Mouse (Mus musculus) heart, adult 11 months (tissue): ENCODE data around the gene Gpt2.
A peak's percentile ranks its signal among the peaks of the same experiment; 100 is the strongest.

ENCODE experiments used
- DNase-seq: peaks from one replicate; pipeline ENCODE4 v3.0.0; 2022

Gene Gpt2

DNA sequence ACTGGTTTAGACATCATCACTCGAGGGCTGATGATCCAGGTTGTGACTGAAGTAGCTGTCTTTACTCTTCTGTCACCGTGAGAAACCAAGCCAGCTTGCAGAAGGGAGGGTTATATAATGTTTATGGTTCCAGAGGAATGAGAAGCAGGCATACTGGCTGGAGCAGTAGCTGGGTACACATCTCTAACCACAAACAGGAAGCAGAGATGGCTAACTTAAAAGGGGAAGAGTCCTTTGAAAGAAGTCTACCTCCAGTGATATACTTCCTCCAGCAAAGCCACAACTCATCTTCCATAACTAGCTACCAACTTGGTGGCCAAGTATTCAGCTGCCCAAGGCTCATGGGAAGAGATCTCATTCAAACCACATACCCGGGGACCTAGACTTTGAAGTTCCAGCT, 39.1 kb downstream of the Gpt2 start:
- no peak for DNase-seq

DNA sequence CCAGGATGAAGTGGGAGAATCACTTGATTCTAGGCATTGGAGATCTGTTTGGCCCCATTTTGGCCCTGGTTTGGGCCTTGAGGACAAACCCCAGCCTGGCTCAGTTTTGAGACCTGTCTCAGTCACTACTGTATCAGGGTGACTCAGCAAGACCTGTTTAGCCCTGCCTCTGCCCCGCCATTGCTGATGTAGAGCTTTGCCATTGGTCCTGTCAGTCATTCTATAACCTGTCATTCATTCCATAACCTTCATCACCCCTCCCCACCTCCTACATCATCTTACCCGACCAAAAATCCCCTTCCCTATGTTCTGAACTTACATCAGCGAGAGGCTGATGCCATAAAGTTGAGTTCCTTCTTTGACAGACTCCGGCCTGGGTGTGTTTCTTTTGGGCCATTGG, 40.5 kb downstream of the Gpt2 start:
- peak; percentile 40 for DNase-seq

DNA sequence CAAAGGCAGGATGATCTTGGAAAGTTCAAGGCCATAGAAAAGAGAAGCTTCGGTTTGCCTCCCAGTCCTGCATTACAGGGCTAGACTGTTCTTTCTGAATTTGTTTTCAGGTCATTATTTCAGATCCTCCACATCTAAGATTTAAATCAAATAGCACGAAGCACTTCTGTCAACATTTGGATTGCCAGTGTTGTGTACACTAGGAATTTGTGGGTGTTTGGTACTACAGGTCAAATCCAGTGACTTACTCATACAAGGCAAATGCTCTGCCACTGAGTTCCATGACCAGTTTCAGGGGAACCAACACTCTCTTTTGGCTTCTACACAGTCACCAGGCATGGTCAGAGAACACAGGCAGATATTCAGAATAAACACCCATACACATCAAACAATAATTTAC, 41.1 kb downstream of the Gpt2 start:
- DNase-seq, result no peak

DNA sequence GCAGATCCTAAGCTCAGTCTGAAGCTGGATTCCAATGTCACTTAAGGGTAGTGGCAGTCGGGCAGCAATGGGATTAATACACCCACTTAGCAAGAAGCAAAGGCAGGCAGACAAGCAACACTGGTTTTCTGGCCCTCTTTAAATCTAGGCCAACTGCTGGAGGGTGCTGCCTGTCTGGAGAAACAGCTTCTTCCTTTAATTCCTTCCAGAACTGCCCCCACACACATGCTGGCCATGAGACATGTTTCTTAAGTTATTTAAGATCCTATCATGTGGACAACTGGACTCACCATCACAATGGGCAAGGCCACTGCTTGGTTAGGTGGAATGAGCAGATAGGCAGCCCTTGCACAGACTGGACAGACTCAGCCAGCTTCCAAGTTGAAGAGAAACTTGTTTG, 41.8 kb downstream of the Gpt2 start:
- peak; percentile 83 for DNase-seq

DNA sequence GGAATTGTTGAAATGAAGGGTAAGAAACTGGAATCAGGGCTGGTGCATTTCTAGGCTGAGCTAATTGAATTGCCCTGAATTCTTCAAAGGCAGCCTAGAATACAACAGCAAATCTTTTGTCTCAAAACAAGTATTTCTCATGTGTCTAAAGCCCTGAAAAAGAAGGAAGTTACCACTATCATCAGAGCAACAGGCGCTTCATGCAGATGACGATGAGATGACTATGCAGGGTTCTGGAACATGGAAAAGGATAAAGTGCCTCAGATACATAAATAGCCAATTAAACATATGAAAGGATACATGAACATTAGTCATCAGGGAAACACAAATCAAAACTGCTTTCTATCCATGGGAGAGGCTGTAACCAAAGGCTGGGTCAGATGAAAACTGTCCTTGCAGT, 44.0 kb downstream of the Gpt2 start:
- peak; percentile 13 for DNase-seq

DNA sequence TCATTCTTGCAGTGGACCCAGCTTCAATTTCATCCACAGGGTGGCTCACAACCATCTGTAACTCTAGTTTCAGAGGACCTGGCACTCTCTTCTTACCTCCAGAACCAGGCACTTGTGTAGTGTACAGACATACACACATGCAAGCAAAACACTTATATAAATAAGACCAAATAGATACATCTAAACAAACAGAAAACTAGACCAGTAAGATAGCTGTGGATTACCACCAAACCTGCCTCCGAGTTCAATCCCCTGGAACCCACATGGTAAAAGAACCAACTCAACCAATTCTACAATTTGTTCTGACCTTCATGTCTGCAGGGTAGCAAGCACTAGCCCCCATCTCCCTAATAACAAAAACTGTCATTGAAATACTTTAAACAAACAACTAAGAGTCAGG, 59.6 kb downstream of the Gpt2 start:
- peak; percentile 74 for DNase-seq

DNA sequence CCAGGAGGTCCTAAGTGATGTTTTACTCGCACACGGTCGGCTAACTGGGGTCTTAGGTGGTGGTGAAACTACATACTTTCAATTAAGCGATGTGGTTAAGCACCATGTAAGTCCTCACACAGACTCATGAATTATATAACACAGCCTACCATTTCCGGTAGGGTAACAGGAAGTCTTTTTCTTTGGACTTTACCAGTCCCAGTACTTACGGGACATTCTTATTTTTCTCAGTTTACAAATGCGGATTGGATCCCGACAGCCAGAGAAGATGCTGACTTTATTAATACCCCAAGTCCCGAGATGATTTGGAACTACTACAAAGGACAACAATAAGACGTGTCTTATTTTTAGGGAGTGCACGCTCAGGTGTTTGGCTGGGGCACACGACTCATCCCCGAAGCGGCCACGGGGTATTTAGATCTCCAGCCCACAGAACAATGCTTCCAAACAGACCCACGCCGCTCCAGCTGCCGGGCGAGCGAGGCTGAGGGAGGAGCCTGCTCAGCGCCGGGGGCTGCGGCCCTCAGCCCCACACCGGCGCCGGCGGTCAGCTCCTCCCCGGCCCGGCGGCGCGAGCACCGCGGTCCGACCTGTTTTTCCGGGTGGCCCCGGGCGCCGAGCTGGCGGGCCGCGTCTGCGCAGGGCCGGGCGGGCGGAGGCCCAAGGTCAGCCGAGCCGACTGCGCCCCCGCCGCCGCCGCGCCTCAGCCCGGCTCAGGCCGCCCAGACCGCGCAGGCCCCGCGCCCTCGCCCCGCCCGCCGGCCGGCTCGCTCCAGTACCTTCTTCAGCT, 62.2 kb downstream of the Gpt2 start:
- DNase-seq, result peak; percentile 91

DNA sequence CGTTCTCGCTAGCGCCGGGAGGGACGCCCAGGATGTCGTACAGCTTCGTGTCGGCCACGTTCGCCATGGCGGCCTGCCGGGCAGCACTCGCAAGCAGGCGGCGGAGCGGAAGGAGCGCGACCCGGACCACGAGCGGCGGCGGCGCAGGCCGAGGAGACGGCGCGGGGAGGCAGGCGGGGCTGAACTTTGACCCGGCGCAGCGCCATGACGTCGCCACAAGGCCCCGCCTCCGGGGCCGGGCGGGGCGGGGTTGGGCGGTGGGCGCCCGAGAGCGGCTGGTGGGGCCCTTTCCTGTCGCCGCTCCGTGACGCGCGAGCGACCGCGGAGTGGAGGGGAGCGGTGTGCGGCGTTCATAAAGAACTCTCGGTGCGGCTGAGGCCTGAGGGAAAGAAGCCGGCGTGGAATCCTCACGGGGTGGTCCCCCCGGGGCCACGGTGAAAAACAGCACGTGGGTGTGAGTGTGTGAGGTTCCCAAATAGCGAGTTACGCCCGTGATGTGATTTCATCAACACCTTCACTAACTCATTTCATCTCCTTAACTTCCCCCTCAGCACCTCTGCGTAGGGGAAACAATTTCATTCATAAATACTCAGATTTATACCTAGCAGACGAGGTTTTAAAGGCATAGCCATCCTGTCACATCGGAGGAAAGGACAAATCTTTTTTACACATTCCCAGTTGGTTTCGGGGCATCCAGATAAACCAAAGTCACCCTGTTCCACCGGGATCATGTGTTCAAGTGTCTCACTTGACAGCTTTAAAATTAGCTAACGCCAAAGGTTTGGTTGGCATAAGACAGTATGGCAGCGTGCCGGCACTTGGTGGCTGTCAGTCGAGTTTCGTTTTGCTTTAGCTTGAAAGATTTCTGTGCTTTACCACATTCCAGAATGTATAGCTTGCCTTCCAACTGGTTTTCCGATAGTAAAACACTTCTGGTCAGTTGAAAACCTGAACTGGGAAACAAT, 63.1 kb downstream of the Gpt2 start, which contains the start of gene Dnaja2:
Gene Dnaja2, minus strand, starts transcription at position 164 of the 965 bp plus-strand sequence.
- peak; percentile 99 for DNase-seq

DNA sequence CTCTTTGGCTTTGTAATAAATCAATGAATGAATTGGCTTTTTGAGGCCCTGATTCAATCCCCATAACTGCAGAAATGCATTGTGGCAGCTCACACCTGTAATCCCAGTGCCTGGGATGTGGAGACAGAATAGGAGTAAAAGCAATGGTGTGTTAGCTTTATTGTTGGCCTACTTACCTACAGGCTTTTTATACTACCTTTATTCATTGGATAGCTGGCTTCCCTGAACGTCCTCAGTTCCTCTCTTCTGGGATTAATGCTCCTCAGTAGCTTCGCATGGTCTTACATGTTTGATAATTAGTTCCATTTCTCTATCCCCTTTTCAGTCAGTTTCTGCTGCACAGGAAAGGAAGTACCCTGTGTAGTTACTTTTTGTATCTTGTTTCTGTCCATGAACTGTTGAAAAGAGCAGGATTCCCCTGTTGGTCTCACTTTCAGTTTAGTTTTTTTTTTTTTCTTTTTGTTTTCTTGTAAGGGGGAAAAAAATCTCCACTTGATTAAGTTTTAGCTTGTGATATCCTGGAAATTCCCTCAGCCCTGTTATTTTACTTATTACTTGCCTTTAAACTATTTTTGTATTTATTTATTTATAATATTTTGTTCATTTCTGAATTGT, 64.7 kb downstream of the Gpt2 start:
- DNase-seq, result peak; percentile 67

DNA sequence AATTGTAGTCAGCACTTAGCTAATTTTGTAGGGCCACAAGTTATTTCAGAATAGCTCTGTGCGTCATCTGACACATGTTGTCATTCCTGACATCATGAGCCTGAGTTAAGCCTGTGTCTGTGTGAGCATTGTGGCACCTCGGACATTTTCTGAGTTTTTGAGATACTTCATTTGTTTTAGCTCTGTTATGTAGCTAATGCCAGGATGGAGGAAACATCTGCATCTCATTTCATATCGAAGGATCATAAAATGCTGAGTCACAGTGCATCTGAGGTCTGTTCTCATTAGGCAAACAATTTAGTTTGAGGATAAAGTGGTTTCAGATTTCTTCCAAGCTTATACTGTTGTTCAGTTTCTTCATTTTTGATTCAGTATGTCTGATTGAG, 65.2 kb downstream of the Gpt2 start:
- DNase-seq, result peak; percentile 84

DNA sequence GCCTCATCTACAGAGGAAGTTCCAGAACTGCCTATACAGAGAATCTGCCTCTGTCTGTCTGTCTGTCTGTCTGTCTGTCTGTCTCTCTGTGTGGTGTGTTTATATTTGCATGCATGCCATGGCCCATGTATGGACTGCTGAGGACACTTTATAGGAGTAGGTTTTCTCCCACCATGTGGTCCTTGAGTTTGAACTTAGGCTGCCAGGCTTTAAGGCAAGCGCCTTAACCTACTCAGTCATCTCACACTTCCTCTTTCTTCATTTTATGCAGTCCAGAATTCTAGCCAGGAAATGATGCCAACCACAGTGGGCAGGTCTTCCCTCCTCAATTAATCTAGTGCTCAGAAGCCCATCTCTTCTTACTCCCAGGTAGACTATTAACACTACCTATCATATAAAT, 66.8 kb downstream of the Gpt2 start:
- DNase-seq, result peak; percentile 70

DNA sequence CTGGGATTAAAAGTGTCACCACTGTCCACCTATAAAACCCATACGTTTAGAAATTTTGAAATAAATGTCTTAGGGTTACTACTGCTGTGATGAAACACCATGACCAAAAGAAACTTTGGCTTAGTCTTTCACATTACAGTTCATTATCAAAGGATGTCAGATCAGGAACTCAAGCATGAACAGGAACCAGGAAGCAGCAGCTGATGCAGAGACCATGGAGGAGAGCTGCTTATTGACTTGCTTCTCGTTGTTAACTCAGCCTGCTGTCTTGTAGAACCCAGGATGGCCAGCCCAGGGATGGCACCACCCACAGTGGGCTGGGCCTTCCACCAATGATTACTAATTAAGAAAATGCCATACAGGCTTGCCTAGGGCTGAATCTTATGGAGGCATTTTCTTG, 67.6 kb downstream of the Gpt2 start:
- peak; percentile 68 for DNase-seq

DNA sequence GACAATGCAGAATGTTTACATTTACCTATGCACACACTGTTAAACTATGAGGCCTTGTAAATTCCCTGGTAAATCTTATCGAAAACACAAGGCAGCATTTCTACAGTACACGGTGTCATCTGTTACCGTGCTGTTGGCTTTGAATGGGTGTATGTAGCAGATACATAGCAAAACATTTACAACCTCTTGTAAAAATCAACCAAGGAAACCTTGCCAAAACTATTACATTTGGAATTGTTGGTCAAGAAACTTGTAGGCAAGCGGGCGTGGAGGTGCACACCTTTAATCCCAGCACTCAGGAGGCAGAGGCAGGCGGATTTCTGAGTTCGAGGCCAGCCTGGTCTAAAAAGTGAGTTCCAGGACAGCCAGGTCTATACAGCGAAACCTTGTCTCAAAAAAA, 71.0 kb downstream of the Gpt2 start:
- DNase-seq, result no peak

DNA sequence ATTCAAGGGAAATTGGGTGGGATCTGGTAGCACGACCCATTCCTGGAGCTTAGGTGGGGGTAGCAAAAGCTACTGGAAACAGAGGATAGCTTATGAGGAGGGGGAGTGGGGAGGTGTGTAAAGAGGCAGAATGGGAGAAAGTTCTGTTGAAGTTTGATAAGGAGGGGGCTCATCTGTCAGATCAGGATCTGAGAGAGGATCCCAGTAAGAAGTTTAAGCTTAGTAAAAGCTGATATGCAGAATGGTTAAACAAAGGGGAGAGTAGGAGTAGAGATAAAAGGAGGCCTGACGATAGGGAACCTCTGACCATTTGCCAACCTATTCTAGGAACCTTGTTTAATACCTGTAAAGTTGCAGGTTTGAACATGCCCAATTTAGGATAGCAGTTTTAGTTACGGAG, 72.8 kb downstream of the Gpt2 start:
- DNase-seq, result no peak

DNA sequence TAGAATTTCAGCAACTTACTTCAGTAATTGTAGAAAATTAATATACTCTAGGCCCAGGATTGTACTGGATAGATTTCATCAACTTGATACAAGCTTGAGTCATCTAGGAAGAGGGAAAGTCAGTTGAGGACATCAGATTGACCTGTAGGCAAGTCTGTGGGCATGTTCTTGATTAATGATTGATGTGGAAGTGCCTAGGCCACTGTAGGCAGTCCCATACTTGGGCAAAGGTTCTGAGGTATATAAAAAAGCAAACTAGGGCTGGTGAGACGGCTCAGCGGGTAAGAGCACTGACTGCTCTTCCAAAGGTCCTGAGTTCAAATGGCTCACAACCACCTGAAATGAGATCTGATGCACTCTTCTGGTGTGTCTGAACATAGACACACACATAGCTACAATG, 75.4 kb downstream of the Gpt2 start:
- DNase-seq, result no peak

DNA sequence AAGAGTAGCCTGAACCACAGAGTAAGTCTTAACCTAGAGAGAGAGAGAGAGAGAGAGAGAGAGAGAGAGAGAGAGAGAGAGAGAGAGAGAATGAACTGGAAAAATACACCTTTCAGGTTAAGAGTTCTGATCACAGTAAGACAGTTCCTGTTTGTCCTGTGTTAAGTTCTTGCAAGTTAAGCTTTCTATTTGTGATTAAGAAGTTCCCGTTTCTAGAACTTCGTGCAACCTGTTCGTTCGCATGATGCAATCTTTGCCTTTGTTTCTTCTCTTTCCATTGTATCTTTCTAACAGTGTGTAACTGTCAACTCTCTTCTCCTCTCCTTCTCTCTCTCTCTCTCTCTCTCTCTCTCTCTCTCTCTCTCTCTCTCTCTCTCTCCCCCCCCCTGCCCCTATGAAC, 78.1 kb downstream of the Gpt2 start:
- DNase-seq, result no peak

DNA sequence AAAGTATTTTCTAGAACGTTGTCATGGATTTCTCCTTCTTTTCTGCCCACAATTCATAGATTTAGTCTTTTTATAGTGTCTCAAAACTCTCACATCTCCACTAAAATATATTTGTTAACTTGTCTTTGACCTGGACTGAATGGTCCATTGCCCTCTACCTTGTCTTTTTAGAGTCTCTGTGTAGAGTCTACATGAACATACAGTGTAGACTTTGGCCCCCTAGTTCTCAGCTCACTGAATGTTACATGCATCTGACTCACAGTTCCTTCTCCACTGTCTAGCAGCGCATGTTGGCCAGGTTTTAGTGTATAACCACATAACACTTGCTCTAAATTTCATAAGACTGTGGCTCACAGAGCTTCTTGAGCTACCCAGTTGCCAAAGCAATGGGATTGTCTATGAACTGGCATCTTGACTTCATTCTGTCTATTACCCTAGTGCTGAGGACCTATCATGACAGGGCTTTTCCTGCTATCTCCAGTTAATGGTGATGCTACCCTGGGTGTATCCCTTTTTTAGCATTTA, 81.7 kb downstream of the Gpt2 start:
- no peak for DNase-seq
